Mouse (Mus musculus) olfactory bulb, adult 2 months (tissue): Measurements from ENCODE around the gene E030018B13Rik.

ENCODE experiments used
- CTCF ChIP-seq: fragments of 200-500 bp; IDR thresholded peaks from 2 replicates; pipeline ENCODE4 v1.5.1; 2012; ENCODE audit warnings: low read depth, mild to moderate bottlenecking, low read length, moderate library complexity; ENCODE audit not compliant: insufficient read depth
- POLR2A ChIP-seq: fragments of 200-500 bp; IDR thresholded peaks from 2 replicates; pipeline ENCODE4 v1.6.1; 2012; ENCODE audit warnings: mild to moderate bottlenecking, low read depth, low read length, moderate library complexity; ENCODE audit not compliant: insufficient read depth

GRCm38 (mm10) chr7:63924747-63925412, 8.2 kb downstream of the E030018B13Rik start:
- TF ChIP-seq POLR2A: no peak
- TF ChIP-seq CTCF: no peak
